Mouse (Mus musculus): ENCODE data around the gene Gpr12.
"Not testable (repeated sequence)": the region's sequence is repeated elsewhere in the genome, so short reads cannot be mapped to it uniquely, and the experiment has no call there.

The Gpr12 gene

DNA sequence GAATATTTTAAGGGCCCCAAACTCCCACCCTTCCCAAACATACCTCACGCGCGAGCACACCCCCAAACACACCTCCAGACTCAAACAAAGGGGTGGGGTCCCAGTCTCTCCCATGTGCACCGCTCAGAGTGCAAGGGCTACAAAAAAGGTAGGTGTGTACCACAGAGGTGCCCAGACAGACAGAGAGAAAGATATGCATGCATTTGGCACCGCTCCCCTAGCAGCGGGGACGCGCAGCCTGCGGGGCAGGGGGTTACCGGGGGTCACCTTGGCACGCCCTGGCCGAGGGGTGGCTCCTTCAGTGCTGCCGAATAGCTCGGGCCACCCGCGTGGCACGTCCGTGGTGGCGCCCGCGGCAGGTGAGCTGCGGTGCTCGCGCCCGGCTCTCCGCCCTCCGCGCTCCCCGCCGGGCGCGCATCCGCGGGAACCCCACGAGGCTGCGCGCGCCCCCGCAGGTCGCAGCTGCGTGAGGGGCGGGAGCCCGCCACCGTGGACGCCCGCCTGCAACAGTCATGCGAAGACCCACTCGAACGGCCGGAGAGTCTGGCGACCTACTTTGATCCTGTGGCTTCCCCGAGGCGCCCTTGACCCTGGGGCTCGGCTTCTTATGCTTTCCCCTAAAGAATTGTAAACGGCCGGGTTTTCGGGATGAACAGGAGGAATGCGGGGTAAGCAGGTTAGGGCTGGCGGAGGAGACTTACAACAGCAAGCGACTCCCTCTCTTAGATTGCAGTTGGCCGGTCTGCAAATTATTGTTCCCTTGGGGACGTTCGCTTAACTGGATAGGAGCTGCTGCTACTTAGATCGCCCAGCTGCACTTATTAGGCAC lies at the start of gene Gpr12:
TSS of gene Gpr12 (minus strand) at position 762 of the 829 bp plus-strand sequence.
- no peak for DNase-seq

DNA sequence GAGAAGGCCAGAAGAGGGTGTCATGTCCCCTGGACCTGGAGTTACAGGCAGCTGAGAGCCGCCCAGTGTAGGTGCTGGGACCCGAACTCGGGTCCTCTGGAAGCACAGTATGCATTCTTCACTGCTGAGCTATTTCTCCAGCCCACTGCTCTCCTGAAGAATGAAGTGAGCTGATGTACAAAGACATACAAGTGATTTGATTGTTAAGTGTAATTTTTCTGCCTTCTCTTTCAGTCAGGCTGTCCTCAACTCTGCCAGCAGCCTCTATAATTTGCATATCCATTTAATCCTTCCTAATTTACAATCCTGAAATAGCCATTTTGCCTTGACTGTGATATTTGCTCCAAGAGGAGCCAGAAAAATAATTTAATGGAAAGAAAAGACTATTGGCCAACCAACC lies 46.6 kb upstream of the Gpr12 start:
- DNase-seq = no peak

DNA sequence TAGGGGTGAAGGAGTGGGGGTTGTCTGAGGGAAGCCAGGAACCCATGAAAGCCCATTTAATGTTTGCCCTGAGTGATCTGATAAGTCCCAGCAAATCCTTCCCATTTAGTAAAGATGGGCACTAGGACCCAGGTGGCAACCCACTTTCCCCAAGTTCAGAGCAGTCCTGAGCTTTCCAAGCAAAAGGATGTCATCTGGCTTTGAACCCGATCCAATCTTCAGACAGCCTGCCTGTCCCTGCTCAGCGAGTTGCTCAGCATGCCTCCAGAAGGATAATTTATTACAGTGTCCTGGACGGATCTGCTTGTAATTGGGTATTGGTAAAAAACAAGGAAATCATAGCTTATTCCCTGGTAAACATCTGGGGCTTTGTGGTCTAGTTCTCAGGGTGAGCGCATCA lies 45.9 kb upstream of the Gpr12 start:
- no peak for DNase-seq

DNA sequence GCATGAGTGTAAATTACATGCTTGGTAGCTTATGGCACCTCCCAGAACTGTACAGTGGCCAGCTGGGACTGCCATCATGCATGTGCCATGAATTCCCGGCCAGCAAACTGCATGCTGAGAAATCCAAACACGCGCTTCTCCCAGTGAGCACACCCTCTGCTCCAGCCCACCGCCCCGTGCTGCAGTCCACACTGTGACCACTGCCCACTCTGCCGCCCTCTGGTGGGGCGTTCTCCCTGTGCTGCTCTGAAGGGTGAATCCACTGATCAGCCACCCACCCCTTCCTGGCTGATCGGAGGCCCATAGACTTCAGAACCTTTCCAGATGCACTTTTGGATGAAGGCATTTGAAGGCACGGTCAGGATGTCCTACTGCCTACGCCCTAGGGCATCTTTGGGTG lies 44.6 kb upstream of the Gpr12 start:
- DNase-seq = no peak

DNA sequence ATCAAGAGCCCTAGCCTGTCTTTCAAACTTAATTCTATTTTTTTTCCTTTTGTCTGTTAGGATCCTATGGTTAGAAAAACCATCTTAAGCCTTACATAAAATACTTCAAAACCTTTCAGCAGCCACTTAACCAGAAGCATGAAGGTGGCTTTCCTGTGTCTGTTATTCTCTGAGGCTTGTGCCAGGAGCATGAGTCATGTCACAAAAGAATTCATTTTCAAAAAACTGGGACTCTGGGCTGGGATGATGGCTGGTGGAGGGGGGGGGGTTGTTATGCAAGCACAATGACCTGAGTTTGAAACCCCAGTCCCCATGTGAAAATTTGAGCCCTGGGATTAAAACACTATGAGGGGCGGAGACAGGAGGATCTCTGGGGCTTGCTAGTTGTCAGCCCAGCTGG lies 43.8 kb upstream of the Gpr12 start:
- DNase-seq = no peak

DNA sequence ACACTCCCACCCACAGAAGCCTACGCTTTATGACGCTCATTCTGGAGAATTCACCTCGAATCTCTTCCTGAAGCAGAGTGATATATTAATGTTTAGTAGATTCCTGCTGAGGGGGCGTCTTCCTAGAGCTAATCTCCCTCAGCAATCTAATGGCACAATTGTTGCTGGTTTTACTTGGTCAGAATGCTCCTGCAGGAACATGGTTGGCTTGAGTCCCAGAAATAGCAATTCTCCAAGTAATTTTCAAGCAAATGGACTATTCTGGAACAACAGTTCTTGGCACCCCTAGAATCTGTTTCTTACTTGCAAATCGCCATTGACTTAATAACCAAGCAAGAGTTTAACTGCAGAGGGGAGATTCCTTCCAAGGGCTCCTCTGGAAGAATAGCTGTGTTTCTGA lies 42.9 kb upstream of the Gpr12 start:
- DNase-seq = no peak

DNA sequence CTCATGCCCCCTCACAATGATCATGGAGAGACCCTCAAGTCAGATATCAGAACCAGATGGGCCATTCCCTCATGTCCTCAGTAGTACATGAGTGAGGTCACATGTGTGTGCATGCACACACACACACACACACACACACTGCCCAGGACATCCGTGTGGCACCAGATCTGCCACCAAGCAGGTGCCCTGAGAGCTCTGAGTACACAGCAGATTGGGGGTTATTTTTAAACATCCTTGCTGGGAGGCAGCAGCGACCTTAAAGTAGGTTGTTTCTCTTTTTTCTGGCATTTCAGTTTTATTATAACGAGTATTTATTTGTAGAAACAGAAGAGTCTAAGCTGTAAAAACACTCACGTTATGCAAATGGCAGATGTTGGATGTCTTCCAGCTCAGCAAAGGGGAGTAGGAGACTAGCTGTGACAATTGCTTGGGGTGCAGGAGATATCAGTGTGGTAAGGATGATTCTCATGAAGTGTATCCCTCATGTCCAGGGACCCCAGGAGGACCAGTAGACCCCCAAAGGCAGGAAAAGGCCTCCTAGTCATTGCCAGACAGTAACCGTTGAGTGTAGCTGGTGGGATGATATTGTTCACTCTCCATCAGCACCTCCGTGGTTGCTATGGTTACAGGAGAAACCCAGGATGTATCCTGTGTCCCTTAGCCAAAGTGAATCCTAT lies 40.7 kb upstream of the Gpr12 start:
- no peak for DNase-seq

DNA sequence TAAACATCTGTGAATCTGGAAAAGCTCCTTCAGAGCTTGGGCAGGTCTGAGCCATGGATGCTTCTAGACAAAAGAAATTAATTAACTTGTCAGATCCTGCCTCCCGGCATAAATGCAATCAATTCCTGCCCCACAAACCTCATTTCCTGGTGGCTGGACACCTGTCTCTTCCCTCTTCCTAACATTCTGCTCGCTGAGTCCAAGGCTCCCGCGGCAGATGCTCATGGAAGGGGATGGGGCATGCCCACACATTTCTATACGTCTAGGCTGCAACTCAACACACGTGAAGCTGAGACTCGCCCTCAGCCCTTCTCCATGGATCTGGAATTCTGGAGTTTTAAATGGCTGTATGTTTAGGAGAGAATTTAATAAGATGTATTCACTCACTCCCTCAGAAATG lies 26.8 kb upstream of the Gpr12 start:
- DNase-seq = no peak

DNA sequence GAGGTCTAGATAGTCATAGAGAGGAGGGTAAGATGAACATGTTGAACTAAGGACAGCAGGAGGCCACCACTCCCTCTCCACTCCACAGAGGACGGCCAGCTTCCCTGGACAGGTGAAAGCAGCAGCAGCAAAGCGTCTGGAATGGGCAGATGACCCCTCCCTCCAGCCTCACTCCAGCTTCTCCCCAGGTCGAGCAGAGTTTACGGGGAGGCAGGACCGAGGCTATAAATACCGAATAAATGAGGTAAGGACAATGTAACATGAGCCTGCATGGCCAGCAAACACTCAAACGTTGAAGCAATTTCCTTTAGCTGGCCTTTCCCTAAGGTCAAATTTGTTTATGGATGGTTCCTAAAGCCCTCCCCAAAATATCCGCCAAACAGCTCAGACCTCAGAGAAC lies 26.0 kb upstream of the Gpr12 start:
- DNase-seq = no peak

DNA sequence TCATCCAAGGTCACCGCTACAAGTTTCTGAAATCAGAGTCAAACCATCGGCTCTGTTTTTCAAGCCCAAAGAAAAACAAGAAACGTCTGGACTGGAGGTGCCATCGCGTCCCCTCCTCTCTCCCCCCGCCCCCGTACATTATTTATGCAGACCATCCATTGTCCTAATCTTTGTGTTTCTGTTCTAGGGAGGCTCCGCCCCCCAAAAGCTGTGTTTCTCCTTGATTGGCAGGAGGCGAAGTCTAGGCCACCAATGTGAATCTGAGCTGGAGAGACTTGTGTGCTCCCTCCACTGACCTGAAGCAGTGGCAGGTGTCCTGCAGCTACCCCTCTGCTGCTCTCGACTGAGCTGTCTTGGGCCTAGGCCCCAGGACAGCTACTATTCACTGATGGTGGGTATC lies 24.6 kb upstream of the Gpr12 start:
- DNase-seq = no peak

DNA sequence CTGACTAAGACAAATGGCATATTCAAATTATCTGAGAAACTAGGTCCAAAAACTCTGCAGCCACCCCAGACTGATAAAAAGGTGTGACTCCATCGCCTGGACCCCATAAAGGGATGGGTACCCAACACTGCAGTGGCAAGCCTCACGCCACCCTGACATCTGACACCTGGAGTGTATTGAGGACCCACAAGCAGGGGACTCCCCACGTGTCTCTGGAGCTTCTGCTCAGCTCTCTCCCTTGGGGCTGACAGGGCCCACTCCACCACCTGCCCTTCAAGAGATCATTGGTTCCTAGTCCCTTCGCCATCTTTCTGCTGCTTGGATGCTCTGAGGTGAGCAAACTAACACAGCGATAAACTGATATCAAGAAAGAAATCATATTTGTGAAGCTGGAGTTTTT lies 22.8 kb upstream of the Gpr12 start:
- DNase-seq = no peak

DNA sequence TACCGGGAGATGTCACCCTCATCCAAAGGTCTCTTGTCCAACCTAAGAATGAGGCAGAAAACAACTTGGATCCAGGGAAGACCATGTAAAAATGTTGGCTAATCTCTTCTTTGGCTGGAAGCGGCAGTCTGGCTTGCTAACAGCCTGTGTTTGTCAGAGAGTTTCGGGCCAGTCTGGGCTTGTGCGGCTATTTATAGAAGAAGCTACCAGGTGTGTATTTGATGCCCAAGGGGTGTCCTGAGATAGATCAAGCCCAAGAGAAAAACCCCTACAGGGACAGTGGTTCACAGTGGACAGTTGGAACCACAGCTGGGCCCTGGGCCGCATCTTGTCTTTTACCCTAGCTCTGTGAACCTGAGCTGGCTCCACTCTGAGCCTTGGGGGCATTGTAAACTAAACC lies 21.9 kb upstream of the Gpr12 start:
- no peak for DNase-seq

DNA sequence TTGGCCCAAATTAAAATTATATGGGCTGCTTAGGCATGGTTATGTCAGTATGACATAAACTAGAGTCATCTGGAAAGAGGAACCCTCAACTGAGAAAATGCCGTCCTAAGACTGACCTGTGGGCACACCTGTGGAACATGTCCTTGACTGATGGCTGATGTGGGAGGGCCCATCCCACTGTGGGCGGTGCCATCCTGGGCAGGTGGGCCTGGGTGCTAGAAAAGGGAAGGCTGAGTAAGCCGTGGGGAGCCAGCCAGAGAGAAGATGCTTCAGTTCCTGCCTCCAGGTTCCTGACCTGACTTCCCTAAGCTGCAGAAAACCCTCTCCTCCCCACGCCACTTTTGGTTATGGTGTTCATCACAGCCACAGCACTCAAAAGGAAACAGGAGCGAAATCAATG lies 21.2 kb upstream of the Gpr12 start:
- no peak for DNase-seq

DNA sequence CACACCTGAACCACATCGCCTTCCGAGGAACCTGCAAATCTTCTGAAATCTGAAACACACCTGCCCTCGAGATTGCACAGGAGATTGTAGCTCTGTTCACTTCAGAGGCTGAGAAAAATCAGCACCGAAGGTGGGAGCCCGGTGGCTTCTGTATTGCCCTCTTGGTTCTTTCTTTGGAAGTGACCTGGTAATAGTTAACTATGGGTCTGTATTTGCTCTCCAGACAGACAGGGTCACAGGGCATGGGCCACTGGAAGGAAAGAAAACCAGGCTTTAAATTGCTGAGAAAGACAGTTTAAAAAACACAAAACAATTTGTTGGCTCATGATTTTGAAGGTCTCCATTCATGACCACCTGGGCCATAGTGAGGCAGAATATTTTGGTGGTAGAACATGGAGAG lies 14.9 kb upstream of the Gpr12 start:
- no peak for DNase-seq

DNA sequence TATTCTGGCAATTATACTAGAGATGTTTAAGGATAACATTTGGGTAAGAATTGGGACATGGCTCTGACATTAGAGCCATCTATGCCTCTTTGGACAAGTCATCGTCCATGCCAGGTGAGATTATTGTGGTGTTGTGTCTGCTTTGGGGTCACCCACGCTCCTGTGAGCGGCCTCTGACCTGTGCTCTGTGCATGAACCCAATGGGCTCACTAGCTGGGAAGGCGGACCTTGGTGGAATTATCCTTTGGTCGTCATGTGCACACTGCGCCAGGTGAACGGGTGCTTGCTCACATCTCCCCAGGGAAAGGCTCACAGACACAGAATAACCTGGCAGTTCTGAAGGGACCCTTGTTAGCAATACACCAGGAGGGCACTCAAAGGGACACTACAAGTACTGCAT lies 14.2 kb upstream of the Gpr12 start:
- not testable (repeated sequence) for DNase-seq

DNA sequence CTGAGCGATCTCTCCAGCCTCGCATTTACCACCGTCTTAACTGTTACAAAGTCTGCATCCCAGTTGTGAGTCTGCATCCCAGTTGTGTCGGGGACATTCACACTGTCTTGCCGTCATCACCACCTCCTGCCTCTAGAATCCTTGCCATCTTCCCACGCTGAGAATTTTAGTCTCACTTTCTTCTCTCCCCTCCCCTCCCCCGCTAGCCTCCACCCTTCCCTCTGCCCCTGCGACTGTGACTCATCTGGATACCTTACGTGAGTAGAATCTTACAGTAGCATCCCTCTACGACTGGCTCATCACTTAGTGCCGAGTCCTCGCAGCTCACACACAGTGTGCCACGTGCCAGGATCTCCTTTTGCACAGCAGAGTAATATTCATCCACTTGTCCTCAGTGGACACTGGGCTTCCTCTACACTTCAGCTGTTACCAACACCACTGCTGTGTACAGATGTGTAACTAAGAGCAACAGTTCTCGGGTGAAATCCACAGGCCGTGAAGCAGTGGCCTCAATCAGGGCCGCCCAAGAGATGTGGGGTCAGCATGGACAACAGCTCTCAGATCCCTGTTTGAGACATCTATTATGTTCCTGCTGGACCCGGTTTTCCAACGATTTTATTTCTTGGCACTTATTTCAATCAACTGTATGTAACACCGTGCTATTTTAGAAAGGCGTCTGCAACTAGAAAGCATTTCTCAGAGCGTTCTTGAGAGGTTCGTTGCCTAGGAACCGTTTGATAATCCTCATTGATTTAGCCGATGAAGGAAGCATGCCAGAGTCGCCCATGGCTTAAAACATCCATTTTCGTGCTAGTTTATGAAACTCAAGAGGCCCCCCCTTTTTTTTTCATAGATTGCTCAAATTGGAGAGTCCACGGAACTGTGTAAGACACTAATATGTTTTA lies 13.4 kb upstream of the Gpr12 start:
- DNase-seq = no peak

DNA sequence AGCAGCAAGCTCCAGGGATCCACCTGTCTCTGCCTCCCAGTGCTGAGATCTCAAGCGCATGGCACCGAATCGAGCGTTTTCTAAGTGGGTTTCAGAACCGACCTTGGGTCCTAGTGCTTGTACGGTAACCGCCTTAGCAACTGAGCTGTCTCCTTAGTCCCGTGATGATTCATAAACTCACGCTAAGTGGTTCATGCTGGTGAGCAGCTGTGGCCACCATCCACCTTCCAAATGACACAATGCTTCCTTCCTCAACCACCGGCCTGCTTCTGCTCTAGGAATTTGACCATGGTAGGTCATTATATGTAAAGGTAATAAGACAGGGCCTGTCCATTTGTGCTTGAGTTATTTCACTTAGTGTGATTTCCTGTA lies 12.4 kb upstream of the Gpr12 start:
- DNase-seq = no peak

DNA sequence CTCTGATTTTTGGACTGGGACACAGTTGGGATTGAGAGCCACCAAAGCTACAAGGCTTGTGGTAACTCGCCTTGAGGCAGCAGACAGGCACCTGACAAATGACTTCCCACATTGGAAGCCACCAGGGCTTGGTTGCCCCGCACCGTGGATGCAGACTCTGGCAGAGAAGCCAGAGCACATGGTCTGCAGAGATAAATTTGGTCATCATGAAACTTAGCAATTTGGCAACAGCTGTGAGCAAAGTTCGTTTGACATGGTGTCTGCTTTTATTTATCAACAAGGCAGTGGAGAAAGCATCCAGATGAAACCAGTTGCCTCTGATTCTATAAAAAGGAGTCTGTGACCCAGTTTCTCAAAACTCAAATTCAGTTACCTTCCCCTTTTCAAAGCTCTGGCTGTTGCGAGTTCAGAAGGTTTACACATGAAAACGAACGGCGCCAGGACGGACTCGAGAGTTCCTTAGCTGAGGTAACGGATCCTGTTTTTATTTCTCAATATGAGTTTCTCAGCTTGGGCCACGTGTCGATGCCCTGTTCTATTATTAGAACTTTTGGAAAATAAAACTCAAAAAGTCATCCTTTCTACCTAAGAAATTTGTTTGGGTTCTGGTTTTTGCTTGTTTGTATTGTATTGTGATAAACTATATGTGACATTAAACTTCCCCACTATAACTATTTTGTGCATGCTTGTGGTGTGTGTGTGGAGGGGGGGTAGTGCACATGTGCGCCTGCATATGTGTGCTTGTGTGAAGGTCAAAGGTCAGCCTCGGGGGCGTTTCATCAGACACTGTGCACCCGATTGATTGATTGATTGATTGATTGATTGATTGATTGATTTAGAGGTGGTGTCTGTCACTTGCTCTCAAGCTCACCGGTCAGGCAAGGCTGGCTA lies 11.8 kb upstream of the Gpr12 start:
- no peak for DNase-seq

DNA sequence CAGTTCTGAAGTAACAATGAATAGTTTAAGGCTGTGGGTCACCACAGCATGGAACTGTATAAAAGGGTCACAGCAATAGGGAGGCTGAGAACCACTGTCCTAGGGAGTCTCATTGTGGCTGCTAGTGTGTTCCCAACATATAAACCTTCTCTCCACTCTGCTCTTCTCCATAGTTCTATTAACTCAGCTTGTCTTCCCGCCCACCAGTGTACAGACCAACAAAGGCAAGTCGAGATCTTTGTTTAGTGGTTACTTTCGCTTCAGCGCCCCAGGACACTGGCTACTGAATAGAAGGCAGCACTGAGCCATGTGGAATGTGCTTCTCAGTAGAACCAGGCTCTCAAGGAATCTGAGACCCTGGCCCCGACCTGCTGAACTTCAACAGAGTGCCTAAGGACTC lies 7.5 kb upstream of the Gpr12 start:
- DNase-seq = no peak

DNA sequence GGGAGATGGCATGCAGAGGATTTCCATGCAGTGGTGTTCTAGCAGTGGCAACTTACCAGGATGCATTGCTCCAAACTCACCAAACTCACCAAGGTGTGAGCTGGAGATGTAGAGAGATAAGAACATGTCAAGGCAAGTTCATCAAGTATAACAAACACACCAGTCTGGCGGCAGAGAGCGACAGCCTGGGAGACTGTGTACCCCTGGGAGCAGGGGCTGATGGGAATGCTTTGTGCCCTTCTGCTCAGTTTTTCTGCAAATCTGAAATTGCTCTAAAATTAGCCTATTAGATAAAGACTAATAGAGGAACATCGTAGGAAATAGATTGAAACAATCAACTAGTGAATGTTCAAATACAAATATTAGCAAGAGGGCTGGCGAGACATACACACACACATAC lies 6.6 kb upstream of the Gpr12 start:
- no peak for DNase-seq

DNA sequence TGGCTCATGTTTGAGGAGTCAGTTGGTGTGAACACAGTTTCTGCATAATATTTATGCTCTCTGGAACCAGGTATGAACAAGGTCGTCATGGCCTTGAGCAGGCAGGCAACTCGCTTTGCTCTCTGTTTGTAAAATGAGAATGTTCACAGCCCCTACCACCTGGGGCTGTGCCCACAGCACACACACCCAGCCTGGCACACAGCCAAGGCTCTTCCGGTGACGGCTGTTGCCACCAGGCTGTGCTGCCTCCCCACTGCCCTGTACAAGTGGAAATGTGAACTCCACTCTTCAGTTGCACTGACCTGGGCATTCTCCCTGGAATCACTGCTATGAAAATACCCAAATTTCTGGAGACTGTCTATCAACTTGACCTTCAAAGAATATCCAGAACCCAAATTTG lies 5.9 kb upstream of the Gpr12 start:
- no peak for DNase-seq

DNA sequence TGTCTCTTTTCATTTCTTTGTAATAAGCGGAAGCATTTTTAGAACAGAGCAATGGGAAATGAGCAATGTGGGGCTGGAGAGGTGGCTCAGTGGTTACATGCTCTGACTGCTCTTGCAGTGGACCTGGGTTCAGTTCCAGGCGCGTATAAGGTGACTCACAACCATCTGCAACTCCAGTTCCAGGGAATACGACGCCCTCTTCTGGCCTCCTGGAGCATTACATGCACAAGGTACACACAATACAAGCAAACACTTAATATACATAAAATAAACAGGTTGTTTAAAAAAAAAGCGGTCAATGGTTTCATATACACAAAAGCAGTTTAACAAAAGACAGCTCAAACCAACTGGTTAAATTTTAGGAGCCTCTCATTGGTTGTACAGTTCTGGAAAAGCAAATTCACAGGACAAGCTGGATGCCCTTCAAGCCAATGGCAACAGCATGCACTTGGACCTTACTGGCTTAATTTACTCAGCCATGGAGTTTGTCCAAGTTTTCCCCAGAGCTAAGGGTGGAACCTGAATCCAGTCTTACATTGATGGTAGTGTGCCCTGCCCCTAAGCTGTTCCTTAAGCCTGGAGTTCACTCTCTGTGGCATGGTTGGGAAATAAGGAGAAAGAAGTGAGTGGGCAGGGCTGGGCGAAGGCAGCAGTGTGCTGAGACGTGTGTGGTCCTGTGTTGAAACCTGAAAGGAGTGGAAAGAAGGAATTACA lies 1.5 kb upstream of the Gpr12 start:
- DNase-seq = no peak

Data from spleen, adult 18-20 months (tissue).